Mouse (Mus musculus) midbrain, embryonic 10.5 days (tissue): Measurements from ENCODE around the gene Polr2e. TPM values are rescaled to one million over a fixed set of nuclear protein-coding genes. Genes with fewer than 3 reads are reported as not detected.
A peak's percentile ranks its signal among the peaks of the same experiment; 100 is the strongest.

ENCODE experiments used
- DNase-seq: peaks from one replicate; pipeline ENCODE4 v3.0.0-alpha.2; 2017; ENCODE audit warnings: low spot score
- H3K27ac ChIP-seq: fragments of 300-500 bp; sonication (generic); replicated peaks from 2 replicates; pipeline ENCODE4 v1.5.1; 2016; ENCODE audit warnings: mild to moderate bottlenecking
- H3K27me3 ChIP-seq: fragments of 300-500 bp; sonication (generic); 2 replicates; pipeline ENCODE4 v1.6.1; 2016; ENCODE audit warnings: low read depth, mild to moderate bottlenecking; ENCODE audit not compliant: poor library complexity, severe bottlenecking
- H3K36me3 ChIP-seq: fragments of 300-500 bp; sonication (generic); 2 replicates; pipeline ENCODE4 v1.6.1; 2016; ENCODE audit warnings: mild to moderate bottlenecking, moderate library complexity
- H3K4me1 ChIP-seq: fragments of 300-500 bp; sonication (generic); 2 replicates; pipeline ENCODE4 v1.6.1; 2016
- H3K4me3 ChIP-seq: fragments of 300-500 bp; sonication (generic); 2 replicates; pipeline ENCODE4 v1.5.1; 2016; ENCODE audit warnings: mild to moderate bottlenecking, moderate library complexity
- H3K9me3 ChIP-seq: fragments of 300-500 bp; sonication (generic); replicated peaks from 2 replicates; pipeline ENCODE4 v1.6.1; 2016; ENCODE audit warnings: mild to moderate bottlenecking
- WGBS: fragments of 180-500 bp; shearing (Covaris S2); methylation state at CpG from one replicate; pipeline ENCODE4 v1.1.7; 2016; 5-methylcytosine and 5-hydroxymethylcytosine counted together
- polyA plus RNA-seq: library from polyadenylated mRNA; unstranded; fragments of >200 nt; fragmentation: Nextera tagmentation; extraction: Ambion mirVana; gene quantifications from 2 replicates; pipeline ENCODE4 v1.2.1, GENCODE M21; 2016

Polr2e gene
- polyA plus RNA-seq, 1 experiment from 2014 or later: 276 TPM

DNA sequence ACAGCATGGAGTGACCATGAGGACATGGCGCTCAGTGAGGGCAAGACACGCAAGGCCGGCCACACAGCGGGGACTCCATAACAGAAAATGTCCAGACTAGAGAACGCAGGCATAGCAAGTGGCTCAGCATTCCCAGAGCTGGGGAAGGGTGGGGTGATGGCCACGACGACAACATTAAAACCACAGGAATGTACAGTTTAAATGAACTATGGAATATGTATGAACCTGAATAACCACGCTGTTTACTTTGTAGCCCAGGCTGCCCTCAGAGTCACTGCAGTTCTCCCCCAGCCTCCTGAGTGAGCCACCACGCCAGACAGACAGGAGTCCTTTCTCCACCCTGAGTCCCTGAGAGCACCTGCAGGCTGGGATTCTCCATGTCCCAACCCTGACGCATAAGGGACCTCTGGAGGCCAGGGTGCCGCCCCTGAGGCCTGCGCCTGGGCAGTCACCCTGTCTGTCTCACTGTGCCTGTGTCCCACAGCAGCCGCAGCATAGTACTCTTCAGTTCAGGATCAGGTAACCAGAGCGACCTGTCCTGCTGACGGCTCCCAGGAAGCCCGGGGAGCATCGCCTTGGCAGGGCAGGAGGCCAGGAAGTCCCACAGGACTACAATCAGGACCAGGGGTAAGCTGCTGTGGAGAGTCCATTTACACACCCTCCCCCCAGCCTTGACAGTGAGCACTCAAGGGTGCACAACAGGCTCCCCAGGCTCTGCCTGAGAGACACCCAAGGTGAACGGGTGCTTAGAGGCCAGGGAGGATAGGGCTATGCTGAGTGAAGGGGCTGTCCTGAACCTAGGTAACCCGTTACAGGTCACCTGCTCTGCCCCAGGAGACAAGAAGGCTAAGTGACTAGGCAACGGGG is 33.3 kb upstream of the Polr2e start:
- no peak overlapping the region for H3K4me3 ChIP-seq

DNA sequence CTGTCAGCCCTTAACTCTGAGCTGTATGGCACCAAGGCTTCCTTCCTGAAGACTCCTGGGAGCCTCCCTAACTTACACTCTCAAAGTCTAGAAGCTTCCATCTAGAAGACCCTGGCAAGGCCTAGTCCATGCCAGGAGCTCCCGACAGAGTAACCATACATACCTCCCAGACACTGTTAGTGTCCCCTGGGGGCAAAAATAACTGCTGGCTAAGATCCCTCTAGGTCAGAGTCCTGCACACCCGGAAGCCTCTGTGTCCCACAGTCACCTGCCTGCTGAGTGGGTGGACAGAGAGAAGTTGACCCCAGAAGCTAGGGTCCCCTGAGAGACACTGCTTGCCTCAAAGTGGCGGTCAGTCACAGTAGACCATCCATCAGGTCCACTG is 31.9 kb upstream of the Polr2e start:
- Histone ChIP-seq H3K36me3 (peaks cover 13% of the 10 kb centered on the region), H3K4me3 (no peak overlapping the region), H3K27me3 (0 out of 2 replicates have a peak, but pooled peaks cover 6% of the 10 kb centered on the region), H3K27ac (no peak overlapping the region), H3K4me1 (peaks cover 26% of the 10 kb centered on the region), H3K9me3 (no peaks in the 10 kb centered on the region)
- 83% methylated on average over 3 of the region's 3 CpGs for WGBS
- DNase-seq: no peak

More for the DNA sequence above, 33.3 kb upstream of the Polr2e start:
- H3K9me3 ChIP-seq: no peaks in the 10 kb centered on the region
- WGBS: 84% methylated on average over 20 of the region's 20 CpGs
- H3K4me1 ChIP-seq: peaks cover 26% of the 10 kb centered on the region
- H3K36me3 ChIP-seq: 0 out of 2 replicates have a peak, but pooled peaks cover 6% of the 10 kb centered on the region
- H3K27me3 ChIP-seq: 0 out of 2 replicates have a peak, but pooled peaks cover 6% of the 10 kb centered on the region
- no peak for DNase-seq
- H3K27ac ChIP-seq: no peak overlapping the region

DNA sequence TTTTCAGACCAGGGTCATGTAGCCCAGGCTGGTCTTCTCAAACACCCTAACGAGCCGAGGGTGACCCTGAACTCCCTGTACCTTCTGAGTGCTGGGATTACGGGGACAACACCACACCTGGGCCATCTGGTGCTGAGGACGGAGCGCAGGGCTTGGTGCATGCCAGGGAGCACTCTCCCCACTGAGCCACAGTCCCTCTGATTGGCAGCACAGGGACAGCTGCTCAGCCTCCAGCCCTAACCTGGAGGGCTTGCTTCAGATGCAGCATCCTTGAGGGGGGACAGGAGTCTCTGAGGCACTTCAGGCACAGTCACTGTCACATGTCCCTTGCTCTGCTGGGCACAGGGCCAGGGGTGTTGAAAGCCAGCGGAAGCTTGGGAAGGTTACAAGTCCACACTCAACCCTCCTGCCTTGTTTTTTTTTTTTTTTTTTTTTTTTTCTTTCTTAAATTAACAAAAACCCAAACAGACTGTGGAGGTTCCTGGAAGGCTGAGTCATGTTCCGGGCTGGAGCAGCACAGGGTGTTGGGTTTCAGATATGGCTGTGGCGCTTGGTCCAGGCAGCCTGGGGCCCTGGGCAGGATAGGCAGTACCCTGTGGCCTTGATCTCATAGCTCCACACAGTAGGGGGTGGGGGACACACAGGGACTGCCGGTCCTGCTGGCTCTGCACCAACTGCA is 31.4 kb upstream of the Polr2e start:
- 0 out of 2 replicates have a peak, but pooled peaks cover 6% of the 10 kb centered on the region for H3K27me3 ChIP-seq
- DNase-seq: no peak
- H3K36me3 ChIP-seq: peaks cover 16% of the 10 kb centered on the region
- 75% methylated on average over 9 of the region's 9 CpGs for WGBS
- 0 out of 2 replicates have a peak overlapping the region, but pooled peaks have one; percentile 35 for H3K27ac ChIP-seq
- H3K4me1 ChIP-seq: peaks cover 25% of the 10 kb centered on the region
- no peaks in the 10 kb centered on the region for H3K9me3 ChIP-seq
- H3K4me3 ChIP-seq: no peak overlapping the region

DNA sequence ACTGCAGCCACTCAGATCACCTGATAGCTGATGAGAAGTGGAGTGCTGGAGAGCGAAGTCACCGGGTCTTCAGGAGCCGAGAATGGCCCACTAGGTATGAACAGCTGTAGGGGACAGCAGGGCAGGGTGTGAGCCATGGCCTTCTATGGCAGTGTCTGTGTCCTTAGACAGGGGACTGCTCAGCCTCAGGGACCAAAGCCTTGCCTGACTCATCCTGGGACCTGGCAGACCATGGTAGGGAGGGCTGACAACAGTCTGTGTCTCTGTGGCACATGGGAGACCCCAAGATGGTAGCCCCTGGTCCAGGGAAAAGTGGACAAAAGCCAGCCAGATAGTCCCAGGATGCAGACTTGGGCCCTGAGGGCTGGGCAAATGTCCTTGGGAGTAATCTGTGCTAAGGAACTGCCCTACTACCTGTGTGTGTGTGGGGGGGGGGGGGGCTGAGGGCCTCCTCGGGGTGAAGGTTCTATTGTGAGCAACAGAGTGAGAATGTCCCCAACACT is 30.4 kb upstream of the Polr2e start:
- H3K27ac ChIP-seq: no peak overlapping the region
- H3K4me3 ChIP-seq: no peak overlapping the region
- WGBS: 91% methylated on average over 4 of the region's 4 CpGs
- H3K36me3 ChIP-seq: peaks cover 20% of the 10 kb centered on the region
- no peak for DNase-seq
- H3K4me1 ChIP-seq: peaks cover 15% of the 10 kb centered on the region
- 0 out of 2 replicates have a peak, but pooled peaks cover 3% of the 10 kb centered on the region for H3K27me3 ChIP-seq
- H3K9me3 ChIP-seq: no peaks in the 10 kb centered on the region

DNA sequence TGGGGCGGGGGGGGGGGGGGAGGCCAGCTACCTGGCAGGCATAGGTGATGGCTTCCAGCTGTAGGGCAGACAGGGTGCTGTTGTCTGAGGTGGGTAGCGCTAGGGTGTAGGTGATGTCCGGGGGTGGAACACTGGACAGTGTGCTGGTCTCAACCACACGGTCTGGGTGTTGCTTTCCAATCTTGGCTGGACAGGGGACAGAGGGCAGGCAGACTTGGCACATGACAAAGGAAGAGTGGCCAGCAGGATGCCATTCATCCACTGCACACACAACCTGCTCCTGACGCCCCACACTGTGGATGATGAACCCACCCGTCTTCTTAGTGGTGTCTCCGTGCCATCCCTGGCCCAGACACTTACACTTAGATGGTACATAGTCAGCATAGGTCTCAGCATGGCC is 29.7 kb upstream of the Polr2e start:
- DNase-seq: no peak
- no peak overlapping the region for H3K4me3 ChIP-seq
- H3K4me1 ChIP-seq: peaks cover 11% of the 10 kb centered on the region
- H3K27ac ChIP-seq: no peak overlapping the region
- H3K36me3 ChIP-seq: peaks cover 27% of the 10 kb centered on the region
- 90% methylated on average over 6 of the region's 7 CpGs for WGBS
- H3K9me3 ChIP-seq: no peaks in the 10 kb centered on the region
- H3K27me3 ChIP-seq: no peaks in the 10 kb centered on the region

DNA sequence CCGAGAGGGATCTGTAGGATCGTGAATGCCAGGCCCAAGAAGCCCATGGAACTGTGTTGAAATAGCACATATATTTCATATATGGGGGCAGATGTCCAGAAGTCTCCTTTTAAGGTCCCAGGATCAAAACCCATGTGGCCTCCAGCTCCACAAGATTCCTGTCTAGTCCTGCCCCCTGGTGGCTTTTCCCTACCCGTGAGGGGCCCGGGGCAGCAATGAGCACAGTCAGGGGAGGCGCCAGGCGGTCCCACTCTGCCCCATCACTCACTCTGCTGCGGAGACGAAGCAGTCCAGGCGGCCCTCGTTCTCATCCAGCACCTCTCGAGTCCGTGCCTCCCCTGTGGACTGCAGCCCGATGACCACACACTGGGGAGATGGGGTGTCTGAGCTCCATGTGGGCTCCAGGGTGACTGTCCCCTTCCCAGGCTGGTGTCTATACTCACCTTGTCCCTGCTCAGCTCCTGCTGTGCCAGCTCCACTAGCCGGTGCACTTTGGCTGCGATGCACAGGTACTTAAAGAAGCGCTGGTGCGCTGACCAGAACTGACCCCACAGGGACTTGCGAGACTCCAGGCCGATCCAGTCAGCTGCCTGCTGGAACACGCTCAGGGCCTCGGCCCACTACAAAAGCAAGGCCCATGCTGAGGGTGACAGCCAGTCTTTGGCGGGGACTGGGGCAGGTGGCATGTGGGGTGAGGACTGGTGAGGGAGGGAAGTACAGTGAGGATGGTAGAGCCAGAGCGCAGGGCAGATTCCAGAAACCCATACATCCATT is 24.5 kb upstream of the Polr2e start:
- H3K9me3 ChIP-seq: no peaks in the 10 kb centered on the region
- 0 out of 2 replicates have a peak overlapping the region, but pooled peaks have one; percentile 28 for H3K27ac ChIP-seq
- H3K4me1 ChIP-seq: no peaks in the 10 kb centered on the region
- H3K36me3 ChIP-seq: peaks cover 74% of the 10 kb centered on the region
- 73% methylated on average over 23 of the region's 23 CpGs for WGBS
- H3K4me3 ChIP-seq: no peak overlapping the region
- H3K27me3 ChIP-seq: no peaks in the 10 kb centered on the region
- DNase-seq: no peak

DNA sequence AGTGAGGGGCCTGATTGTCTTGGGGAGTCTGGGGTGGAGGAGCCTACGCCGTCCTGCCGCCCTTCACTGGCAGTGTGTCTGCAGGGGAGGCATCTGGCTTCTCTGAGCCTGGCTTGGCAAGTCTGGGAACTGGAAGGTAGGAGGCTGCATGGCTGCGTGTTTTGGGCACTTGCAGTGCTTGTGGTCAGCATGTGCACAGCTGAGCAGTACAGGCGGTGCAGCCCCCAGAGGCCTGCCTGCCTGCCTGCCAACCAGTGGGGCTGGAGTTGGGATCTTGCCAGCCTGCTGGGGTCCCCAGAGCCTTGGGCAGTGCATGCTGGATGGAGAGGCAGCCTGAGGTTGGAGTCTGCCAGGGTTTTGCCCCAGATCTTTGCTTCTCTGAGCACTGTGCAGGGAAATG is 23.5 kb upstream of the Polr2e start:
- no peaks in the 10 kb centered on the region for H3K4me1 ChIP-seq
- WGBS: 95% methylated on average over 5 of the region's 5 CpGs
- no peaks in the 10 kb centered on the region for H3K9me3 ChIP-seq
- H3K27me3 ChIP-seq: no peaks in the 10 kb centered on the region
- H3K27ac ChIP-seq: no peak overlapping the region
- no peak for DNase-seq
- H3K4me3 ChIP-seq: no peak overlapping the region
- peaks cover 83% of the 10 kb centered on the region for H3K36me3 ChIP-seq

DNA sequence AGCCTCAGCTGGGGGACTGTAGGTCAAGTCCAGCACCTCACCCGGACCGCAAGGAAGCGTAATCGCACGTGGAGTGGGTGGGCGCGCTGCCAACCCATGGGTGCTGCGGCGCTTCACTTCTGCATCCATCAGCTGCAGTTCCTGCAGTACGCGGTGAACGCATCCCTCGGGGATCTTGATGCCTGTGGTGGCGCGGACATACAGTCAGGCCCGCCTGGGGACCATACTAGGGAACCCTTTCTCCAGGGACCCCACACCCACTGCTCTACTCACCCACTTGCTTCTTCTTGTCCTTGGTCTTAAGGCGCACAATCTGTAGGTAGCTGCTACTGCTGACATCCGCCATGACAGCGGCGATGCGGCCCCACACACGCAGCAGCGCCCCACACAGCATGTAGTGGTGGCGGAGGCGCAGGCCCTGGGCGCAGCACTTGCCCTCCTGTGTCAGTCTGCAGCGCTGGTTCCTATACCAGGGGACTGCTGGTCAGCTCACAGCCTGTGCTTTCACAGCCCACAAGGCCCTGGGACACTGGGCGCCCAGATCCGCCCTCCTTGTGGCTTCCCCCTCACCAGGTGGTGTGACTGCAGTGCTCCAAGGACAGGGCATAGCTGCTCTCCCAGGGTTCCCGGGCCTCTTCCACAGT is 18.2 kb upstream of the Polr2e start:
- H3K4me1 ChIP-seq: peaks cover 32% of the 10 kb centered on the region
- WGBS: 81% methylated on average over 30 of the region's 30 CpGs
- no peaks in the 10 kb centered on the region for H3K27me3 ChIP-seq
- H3K36me3 ChIP-seq: peaks cover 75% of the 10 kb centered on the region
- no peak overlapping the region for H3K4me3 ChIP-seq
- no peaks in the 10 kb centered on the region for H3K9me3 ChIP-seq
- DNase-seq: no peak
- no peak overlapping the region for H3K27ac ChIP-seq

DNA sequence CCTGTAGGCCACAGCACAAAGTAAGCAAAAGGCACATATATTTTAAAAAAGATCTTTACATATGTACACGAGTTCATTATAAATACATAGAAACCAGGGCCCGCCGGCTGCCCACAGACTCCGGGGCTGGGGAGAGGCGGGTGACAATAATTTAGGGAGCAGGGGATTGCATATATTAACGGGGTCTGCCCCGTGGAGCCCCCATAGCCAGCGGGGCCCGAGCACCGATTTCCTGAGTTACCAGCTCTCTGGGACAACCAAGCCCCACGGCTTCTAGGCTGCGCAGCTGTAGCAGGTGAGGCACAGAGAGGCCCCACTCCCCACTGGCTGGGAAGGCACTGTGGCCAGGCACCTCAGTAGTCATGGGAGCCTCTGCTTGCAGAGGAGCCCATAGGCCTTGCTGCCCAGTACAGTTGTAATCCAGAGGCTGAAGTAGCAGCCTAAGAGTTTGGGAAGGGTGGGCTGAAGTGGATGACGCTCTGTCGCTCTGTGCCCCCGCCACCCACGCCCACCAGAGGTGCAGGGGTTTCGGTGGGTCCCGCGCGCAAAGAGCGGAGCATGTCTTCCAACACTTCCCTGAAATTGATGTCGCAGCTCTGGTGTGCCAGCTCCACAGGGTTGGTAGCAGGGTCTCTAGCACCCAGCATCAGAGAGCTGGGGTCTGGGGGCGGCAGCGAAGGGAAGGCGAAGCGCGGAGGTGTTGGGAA is 17.5 kb upstream of the Polr2e start:
- peaks cover 68% of the 10 kb centered on the region for H3K36me3 ChIP-seq

DNA sequence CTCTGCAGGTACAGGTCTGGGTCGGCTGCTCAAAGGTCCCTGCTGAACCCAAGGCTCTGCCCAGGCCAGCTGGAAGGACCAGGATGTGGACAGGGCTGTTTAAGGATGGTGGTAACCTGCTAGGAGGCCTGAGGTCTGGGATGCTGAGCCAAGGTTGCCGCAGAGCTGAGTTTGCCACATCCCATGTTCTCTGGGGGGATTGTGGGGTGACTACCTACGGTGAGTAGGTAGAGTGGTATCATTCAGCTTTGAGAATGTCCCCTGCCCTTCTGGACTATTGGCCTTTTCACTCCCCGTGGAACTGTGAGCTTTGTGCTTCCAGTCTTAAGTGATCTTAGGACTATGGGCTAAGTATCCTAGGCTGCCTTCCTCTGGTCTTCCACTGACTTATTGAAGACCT is 16.9 kb upstream of the Polr2e start:
- Histone ChIP-seq H3K27ac (no peak overlapping the region), H3K36me3 (peaks cover 62% of the 10 kb centered on the region), H3K4me1 (peaks cover 45% of the 10 kb centered on the region), H3K4me3 (no peak overlapping the region), H3K27me3 (no peaks in the 10 kb centered on the region), H3K9me3 (no peaks in the 10 kb centered on the region)
- no peak for DNase-seq
- 89% methylated on average over 4 of the region's 4 CpGs for WGBS

More for the DNA sequence above, 17.5 kb upstream of the Polr2e start:
- no peak for DNase-seq
- whole genome bisulfite sequencing: 90% methylated on average over 27 of the region's 27 CpGs
- H3K27me3 ChIP-seq: no peaks in the 10 kb centered on the region
- H3K9me3 ChIP-seq: no peaks in the 10 kb centered on the region
- no peak overlapping the region for H3K27ac ChIP-seq
- no peak overlapping the region for H3K4me3 ChIP-seq
- peaks cover 38% of the 10 kb centered on the region for H3K4me1 ChIP-seq

DNA sequence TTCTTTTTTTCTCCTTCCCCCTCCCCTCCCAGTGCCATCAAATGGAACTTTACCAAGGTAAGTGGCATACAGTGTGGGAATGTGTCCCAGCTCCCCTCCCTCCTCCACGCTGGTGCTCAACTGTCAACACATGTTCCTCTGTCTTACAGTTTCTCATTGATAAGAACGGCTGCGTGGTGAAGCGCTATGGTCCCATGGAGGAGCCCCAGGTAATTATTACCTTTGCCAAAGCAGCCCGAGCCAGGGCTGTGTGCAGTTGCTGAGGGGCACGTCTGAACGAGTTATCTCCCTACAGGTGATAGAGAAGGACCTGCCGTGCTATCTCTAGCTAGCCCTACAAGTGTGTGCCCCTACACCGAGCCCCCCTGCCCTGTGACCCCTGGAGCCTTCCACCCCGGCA is 16.3 kb upstream of the Polr2e start:
- H3K4me1 ChIP-seq: peaks cover 51% of the 10 kb centered on the region

More for the DNA sequence above, 16.3 kb upstream of the Polr2e start:
- Histone ChIP-seq H3K27ac (no peak overlapping the region), H3K9me3 (no peaks in the 10 kb centered on the region), H3K27me3 (no peaks in the 10 kb centered on the region), H3K36me3 (peaks cover 56% of the 10 kb centered on the region), H3K4me3 (peak overlapping the region; percentile 95; the same call in 1 of the 2 replicates)
- 94% methylated on average over 9 of the region's 10 CpGs for WGBS
- no peak for DNase-seq
